Mouse (Mus musculus): ENCODE data around the gene Cped1. TPM values are rescaled to one million over a fixed set of nuclear protein-coding genes. Genes with fewer than 3 reads are reported as not detected.
A peak's percentile ranks its signal among the peaks of the same experiment; 100 is the strongest.

Cped1 gene
- polyA plus RNA-seq, 1 experiment from 2014 or later: 8.4 TPM

DNA sequence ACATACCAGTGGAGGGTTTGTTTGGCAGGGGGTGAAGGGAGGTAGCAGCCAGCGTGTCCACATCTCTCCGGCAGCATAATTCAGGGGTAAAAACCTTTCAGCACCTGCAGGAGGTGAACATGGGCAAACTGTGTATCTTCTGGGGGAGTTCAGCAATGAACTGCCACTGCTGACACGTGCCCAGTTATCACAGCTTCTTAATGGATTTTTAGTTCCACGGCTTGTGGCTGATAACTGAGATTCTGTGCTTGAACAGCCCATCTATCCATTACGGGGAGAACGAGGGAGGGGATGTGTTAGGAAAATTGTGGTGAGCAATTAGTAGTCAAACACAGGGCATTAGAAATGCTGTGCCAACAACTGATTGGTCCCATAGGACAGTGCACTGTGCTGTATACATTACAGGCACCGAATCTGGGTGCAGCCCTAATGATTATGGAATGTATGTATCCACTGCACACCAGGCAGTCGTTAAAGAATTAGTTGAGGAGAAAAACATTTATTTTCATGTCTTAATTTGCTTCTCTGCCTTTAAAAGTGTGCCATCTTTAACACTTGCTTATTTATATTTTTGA is 193.1 kb downstream of the Cped1 start:
- 65% methylated on average over 8 of the region's 8 CpGs for WGBS
- Histone ChIP-seq H3K4me1 (no peaks in the 10 kb centered on the region), H3K4me3 (no peak overlapping the region), H3K36me3 (no peaks in the 10 kb centered on the region), H3K27me3 (ENCODE audit: insufficient read depth, poor library complexity, severe bottlenecking) (no peaks in the 10 kb centered on the region), H3K27ac (no peak overlapping the region), H3K9me3 (no peaks in the 10 kb centered on the region)
- no peak for DNase-seq (ENCODE audit: low spot score)

GRCm38 (mm10) chr6:22180316-22180715 is 194.6 kb downstream of the Cped1 start:
- no peak for DNase-seq (ENCODE audit: low spot score)
- no peaks in the 10 kb centered on the region for H3K4me1 ChIP-seq
- no peak overlapping the region for H3K27ac ChIP-seq
- H3K36me3 ChIP-seq: no peaks in the 10 kb centered on the region
- 70% methylated on average over 10 of the region's 10 CpGs for WGBS
- H3K4me3 ChIP-seq: no peak overlapping the region
- no peaks in the 10 kb centered on the region for H3K27me3 ChIP-seq (ENCODE audit: insufficient read depth, poor library complexity, severe bottlenecking)
- no peaks in the 10 kb centered on the region for H3K9me3 ChIP-seq

DNA sequence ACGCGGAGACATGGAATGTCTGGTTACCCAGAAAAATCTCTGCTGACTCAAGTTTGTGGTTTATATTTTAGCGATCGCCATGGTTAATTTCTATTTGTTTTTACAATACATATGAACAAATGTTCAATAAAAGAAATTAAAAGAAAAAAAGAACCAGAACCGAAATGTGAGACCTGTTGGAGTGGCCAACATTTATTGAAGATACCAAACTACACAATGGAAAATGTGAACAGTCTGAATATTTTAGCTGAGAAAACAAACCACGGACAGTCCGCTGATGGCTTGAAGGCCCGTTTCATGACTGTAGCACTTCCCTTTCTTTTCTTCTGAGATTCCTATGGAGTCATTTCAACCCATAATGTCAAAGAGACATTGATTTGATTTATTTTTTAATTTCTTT is 201.3 kb downstream of the Cped1 start:
- Histone ChIP-seq H3K4me3 (no peak overlapping the region), H3K36me3 (no peaks in the 10 kb centered on the region)

GRCm38 (mm10) chr6:22189346-22190335 is 203.9 kb downstream of the Cped1 start:
- H3K4me1 ChIP-seq: no peaks in the 10 kb centered on the region
- no peak overlapping the region for H3K27ac ChIP-seq
- peak; percentile 48 for DNase-seq (ENCODE audit: low spot score)
- 84% methylated on average over 24 of the region's 24 CpGs for WGBS
- no peak overlapping the region for H3K4me3 ChIP-seq
- H3K36me3 ChIP-seq: no peaks in the 10 kb centered on the region
- H3K27me3 ChIP-seq (ENCODE audit: insufficient read depth, poor library complexity, severe bottlenecking): no peaks in the 10 kb centered on the region
- no peaks in the 10 kb centered on the region for H3K9me3 ChIP-seq

More for the DNA sequence above, 201.3 kb downstream of the Cped1 start:
- H3K4me1 ChIP-seq: no peaks in the 10 kb centered on the region
- H3K9me3 ChIP-seq: no peaks in the 10 kb centered on the region
- WGBS: 83% methylated on average over 8 of the region's 8 CpGs
- DNase-seq (ENCODE audit: low spot score): no peak
- H3K27me3 ChIP-seq (ENCODE audit: insufficient read depth, poor library complexity, severe bottlenecking): no peaks in the 10 kb centered on the region
- H3K27ac ChIP-seq: no peak overlapping the region

DNA sequence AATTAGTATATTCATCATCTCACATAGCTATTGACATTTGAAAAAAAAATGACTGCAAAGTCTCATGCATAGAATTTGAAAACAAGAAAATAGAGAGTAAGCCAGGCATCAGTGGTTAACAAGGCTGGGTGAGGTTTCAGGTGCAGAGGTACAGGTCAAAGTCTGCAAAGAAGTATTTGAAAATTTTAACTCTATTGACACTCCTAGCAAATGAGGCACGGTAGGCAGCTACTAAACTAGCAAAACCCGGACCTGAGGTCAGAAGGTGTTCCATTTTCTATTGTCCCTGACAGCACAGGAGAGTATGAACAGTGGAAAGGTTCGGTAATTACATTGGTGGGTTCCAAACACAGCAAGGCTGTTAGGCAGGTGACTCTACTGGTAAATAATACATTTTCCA is 212.9 kb downstream of the Cped1 start:
- no peak overlapping the region for H3K27ac ChIP-seq
- H3K4me3 ChIP-seq: no peak overlapping the region
- DNase-seq (ENCODE audit: low spot score): peak; percentile 17
- no peaks in the 10 kb centered on the region for H3K27me3 ChIP-seq (ENCODE audit: insufficient read depth, poor library complexity, severe bottlenecking)
- no peaks in the 10 kb centered on the region for H3K4me1 ChIP-seq
- 81% methylated on average over 3 of the region's 3 CpGs for WGBS
- H3K36me3 ChIP-seq: no peaks in the 10 kb centered on the region
- H3K9me3 ChIP-seq: no peaks in the 10 kb centered on the region

DNA sequence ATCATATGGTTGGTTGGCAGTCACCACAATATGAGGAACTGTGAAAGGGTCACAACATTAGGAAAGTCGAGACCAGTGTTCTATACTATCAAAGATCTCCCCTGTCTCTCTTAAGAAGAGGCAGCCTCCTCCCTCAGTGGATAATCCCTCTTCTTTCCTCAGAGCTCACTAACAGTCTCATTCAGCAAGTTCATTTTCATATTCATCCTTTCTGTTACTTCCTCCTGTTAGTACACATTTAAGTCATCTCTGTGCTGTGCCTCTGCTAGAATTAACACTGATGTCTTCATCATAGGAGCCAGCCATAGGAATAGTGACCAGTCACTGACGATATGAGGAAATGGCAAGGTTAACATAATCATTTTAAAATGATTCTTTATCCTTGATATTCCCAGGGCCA is 213.8 kb downstream of the Cped1 start:
- Histone ChIP-seq H3K27ac (no peak overlapping the region), H3K27me3 (ENCODE audit: insufficient read depth, poor library complexity, severe bottlenecking) (no peaks in the 10 kb centered on the region), H3K36me3 (no peaks in the 10 kb centered on the region), H3K4me3 (no peak overlapping the region), H3K4me1 (no peaks in the 10 kb centered on the region), H3K9me3 (no peaks in the 10 kb centered on the region)
- WGBS: 78% methylated on average over 2 of the region's 2 CpGs
- DNase-seq (ENCODE audit: low spot score): peak; percentile 2

DNA sequence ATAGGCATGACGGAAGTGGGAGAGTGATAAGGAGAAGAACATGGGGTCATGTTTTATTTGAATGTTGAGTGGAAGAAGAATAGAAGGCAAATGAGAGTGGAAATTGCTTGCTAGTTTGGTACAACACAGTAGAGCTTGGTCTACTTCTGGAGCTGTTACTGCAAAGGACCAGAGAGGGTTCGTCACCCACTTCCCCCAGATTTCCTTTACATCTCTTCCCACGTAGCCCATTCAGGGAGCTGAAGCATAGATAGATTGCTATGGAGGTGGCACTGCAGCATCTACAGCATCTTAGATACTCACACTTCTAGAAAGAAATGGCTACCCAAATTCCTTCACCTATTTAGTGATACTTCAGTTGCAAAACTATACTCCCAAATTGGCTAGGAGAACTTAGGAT is 214.4 kb downstream of the Cped1 start:
- no peak overlapping the region for H3K27ac ChIP-seq
- H3K9me3 ChIP-seq: no peaks in the 10 kb centered on the region
- no peak overlapping the region for H3K4me3 ChIP-seq
- H3K4me1 ChIP-seq: no peaks in the 10 kb centered on the region
- no peaks in the 10 kb centered on the region for H3K27me3 ChIP-seq (ENCODE audit: insufficient read depth, poor library complexity, severe bottlenecking)
- peak; percentile 25 for DNase-seq (ENCODE audit: low spot score)
- 79% methylated on average over 3 of the region's 3 CpGs for WGBS
- H3K36me3 ChIP-seq: no peaks in the 10 kb centered on the region

DNA sequence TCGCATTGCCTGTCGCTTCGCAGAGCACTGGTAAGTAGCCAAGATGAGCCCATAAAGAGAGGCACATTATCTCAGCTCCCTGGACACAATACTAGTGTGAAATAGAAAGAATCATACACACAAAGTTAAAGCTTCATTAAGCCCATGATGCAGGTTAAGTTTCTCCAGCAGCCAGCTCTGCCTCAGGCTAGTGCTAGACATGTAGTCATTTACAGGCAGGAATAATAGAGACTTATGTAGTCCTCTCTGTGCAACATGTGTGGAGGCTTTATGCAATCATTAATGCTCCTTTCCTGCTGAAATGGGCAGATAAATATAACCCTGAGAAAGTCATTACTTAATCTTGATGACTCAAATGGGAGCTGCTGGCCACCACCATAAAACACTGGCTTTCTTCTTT is 216.2 kb downstream of the Cped1 start:
- H3K4me3 ChIP-seq: no peak overlapping the region
- DNase-seq (ENCODE audit: low spot score): no peak
- 89% methylated on average over 3 of the region's 3 CpGs for WGBS
- H3K27ac ChIP-seq: no peak overlapping the region
- H3K27me3 ChIP-seq (ENCODE audit: insufficient read depth, poor library complexity, severe bottlenecking): no peaks in the 10 kb centered on the region
- H3K4me1 ChIP-seq: no peaks in the 10 kb centered on the region
- H3K9me3 ChIP-seq: no peaks in the 10 kb centered on the region
- no peaks in the 10 kb centered on the region for H3K36me3 ChIP-seq

- H3K4me1 ChIP-seq: no peaks in the 10 kb centered on the region
- no peaks in the 10 kb centered on the region for H3K27me3 ChIP-seq (ENCODE audit: insufficient read depth, poor library complexity, severe bottlenecking)
- DNase-seq (ENCODE audit: low spot score): no peak
- H3K36me3 ChIP-seq: no peaks in the 10 kb centered on the region
- WGBS: 81% methylated on average over 12 of the region's 12 CpGs
- no peaks in the 10 kb centered on the region for H3K9me3 ChIP-seq
- H3K4me3 ChIP-seq: no peak overlapping the region
- H3K27ac ChIP-seq: no peak overlapping the region
Measured at GRCm38 (mm10) chr6:22205030-22205750, 219.5 kb downstream of the Cped1 start.

GRCm38 (mm10) chr6:22205751-22206121 is 220.0 kb downstream of the Cped1 start:
- Histone ChIP-seq H3K27ac (no peak overlapping the region), H3K4me1 (no peaks in the 10 kb centered on the region), H3K27me3 (ENCODE audit: insufficient read depth, poor library complexity, severe bottlenecking) (no peaks in the 10 kb centered on the region), H3K4me3 (no peak overlapping the region), H3K36me3 (no peaks in the 10 kb centered on the region), H3K9me3 (no peaks in the 10 kb centered on the region)
- no peak for DNase-seq (ENCODE audit: low spot score)
- WGBS: 67% methylated on average over 7 of the region's 7 CpGs

DNA sequence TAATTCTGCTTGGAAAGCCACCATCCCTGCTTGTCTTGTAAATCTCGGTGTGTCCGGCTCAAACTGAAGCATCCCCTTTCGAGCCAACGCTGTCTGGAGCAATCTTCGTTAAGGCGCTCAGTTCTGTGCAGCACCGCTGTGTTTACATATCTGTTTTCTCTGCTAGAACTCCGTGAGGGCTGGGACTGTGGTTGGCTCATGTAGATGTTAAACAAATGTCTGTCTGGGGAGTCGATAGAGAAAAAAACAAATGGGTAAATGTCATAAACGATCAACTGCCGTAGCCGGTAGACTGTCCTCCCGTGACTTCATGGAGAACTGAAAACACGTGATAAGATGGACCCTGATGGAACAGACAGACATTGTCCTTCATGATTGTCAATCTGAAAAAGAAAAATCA is 220.5 kb downstream of the Cped1 start:
- WGBS: 79% methylated on average over 14 of the region's 14 CpGs
- Histone ChIP-seq H3K36me3 (no peaks in the 10 kb centered on the region), H3K27me3 (ENCODE audit: insufficient read depth, poor library complexity, severe bottlenecking) (no peaks in the 10 kb centered on the region), H3K9me3 (no peaks in the 10 kb centered on the region), H3K4me1 (no peaks in the 10 kb centered on the region), H3K27ac (no peak overlapping the region), H3K4me3 (no peak overlapping the region)
- DNase-seq (ENCODE audit: low spot score): no peak

DNA sequence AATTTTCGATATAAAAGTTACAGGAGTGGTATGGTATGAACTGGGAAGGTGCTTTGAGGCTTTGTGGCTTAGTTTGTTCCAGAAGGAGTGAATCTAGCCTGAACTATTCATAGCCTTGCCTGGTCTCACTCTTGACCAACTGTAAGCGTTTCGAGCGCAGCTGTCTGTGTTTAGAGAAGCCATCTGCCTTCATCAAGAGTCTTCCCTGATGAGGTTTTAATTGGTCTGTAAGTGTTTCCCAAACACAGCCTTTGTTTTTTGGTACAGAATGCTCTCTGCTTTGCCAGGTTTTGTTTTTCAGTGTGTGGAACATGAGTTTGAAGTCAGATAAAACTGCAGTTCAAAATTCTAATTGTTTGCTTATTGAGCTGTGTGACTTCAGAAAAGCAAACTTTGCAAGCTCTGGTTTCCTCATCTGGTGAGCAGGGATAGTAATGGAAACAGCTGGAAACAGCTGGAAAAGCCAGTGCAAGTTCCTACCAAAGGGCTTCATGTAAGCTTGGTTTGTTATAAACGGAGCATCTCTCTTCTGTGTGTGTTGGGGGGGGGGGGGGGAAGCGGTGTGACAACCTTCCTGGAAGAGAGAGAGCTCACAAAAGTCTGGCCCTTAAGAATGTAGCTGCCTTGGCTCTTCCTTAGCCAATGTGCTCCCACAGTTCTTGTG is 221.0 kb downstream of the Cped1 start:
- DNase-seq (ENCODE audit: low spot score): no peak
- H3K4me3 ChIP-seq: no peak overlapping the region
- 76% methylated on average over 6 of the region's 6 CpGs for WGBS
- no peaks in the 10 kb centered on the region for H3K4me1 ChIP-seq
- H3K36me3 ChIP-seq: no peaks in the 10 kb centered on the region
- H3K27ac ChIP-seq: no peak overlapping the region
- no peaks in the 10 kb centered on the region for H3K9me3 ChIP-seq
- H3K27me3 ChIP-seq (ENCODE audit: insufficient read depth, poor library complexity, severe bottlenecking): no peaks in the 10 kb centered on the region

Data from heart, embryonic 10.5 days (tissue).